16 mouse cellular contexts compared by ENCODE assay signal in genomic region chr4:46805910-46806309, GRCm38 (mm10).
DNase-seq lines count a peak whose midpoint lies in the region; TF ChIP-seq lines count a peak whose summit lies in the region.
"Had no signal": no experiment of that assay in that cellular context is flagged by ENCODE, and none has a peak within 500 bp of the region (broad histone marks: within the 10 kb centered on the region; RNA-seq: fewer than 3 reads in every experiment).

No protein-coding gene starts in this region.

- no peak overlapping the region for H3K4me3 ChIP-seq in cerebellum, adult 2 months (replicated peaks; ENCODE audit: insufficient read depth, low read depth, low read length)
- H3K4me3 ChIP-seq: forebrain, embryonic 15.5 days; limb, embryonic 15.5 days had no signal

- peaks cover 29% of the 10 kb centered on the region for H3K4me1 ChIP-seq in cerebellum, adult 2 months (ENCODE audit: control insufficient read depth, insufficient read depth, low read length)
- H3K4me1 ChIP-seq: forebrain, embryonic 15.5 days; limb, embryonic 15.5 days had no signal

- intact Hi-C loops in left cerebral cortex, postnatal 10 days (cut with DNase I): no loop called here

- H3K27me3 ChIP-seq in cerebellum, adult 2 months (ENCODE audit: control insufficient read depth, insufficient read depth, low read length): no peaks in the 10 kb centered on the region
- H3K27me3 ChIP-seq: forebrain, embryonic 15.5 days; limb, embryonic 15.5 days had no signal

- H3K27ac ChIP-seq in cerebellum, adult 2 months (ENCODE audit: insufficient read depth, low read length): peak overlapping the region; percentile 35; the same call in 1 of the 2 replicates
- H3K27ac ChIP-seq: forebrain, embryonic 15.5 days; hindbrain, embryonic 14.5 days; limb, embryonic 15.5 days had no signal

- peak; percentile 95 for DNase-seq in brain, adult 2 months (ENCODE audit: low read depth, low spot score)
- peak; percentile 62 to 77 for DNase-seq in cerebellum, adult 2 months
- peak; percentile 60 to 74 for DNase-seq in frontal cortex, postnatal 10 days (ENCODE audit: low spot score in 2 of 2)
- DNase-seq in left cerebral cortex, postnatal 10 days (ENCODE audit: extremely low spot score in 1 of 2, low spot score in 2 of 2): peak; percentile 65 to 69
- DNase-seq in adrenal gland, adult 8-10 months: no peak
- no peak for DNase-seq in lung, postnatal 4 days
- no peak for DNase-seq in spleen, postnatal 14 days (ENCODE audit: low spot score in 2 of 2)
- DNase-seq in urinary bladder, postnatal 14 days (ENCODE audit: low spot score): no peak
- DNase-seq: embryo, embryonic 11 days; kidney, adult 18-20 months; kidney, postnatal 4 days; lung, adult 18-20 months; thymus, postnatal 25 days had no signal

- no peak for TF ChIP-seq CTCF in cerebellum, adult 2 months (IDR thresholded peaks at IDR 0.05; ENCODE audit: borderline replicate concordance, insufficient read depth, low read depth, low read length)

- no peak for TF ChIP-seq POLR2A in cerebellum, adult 2 months (IDR thresholded peaks at IDR 0.05; ENCODE audit: borderline replicate concordance, insufficient read depth, low read length)

- WGBS in cerebellum, adult 2 months: 11% methylated on average over 3 of the region's 3 CpGs

Comparison
In these comparisons a context has a peak if more than half of its experiments do, and no peak if none do; other contexts are left out.
1. DNase-seq: peak in brain, adult 2 months (single experiment), cerebellum, adult 2 months (2 of 2), frontal cortex, postnatal 10 days (2 of 2) and left cerebral cortex, postnatal 10 days (2 of 2); none in adrenal gland, adult 8-10 months (single experiment), lung, postnatal 4 days (0 of 2), spleen, postnatal 14 days (0 of 2) and urinary bladder, postnatal 14 days (single experiment).